Mouse (Mus musculus): ENCODE measurements at regions not wholly inside any gene's neighbourhood (a gene's known extent, or its start where the extent isn't known, plus 50 kb on each side); places are given as distances from the start of the nearest gene placed in this dataset.

- no peaks in the 10 kb centered on the region for H3K27me3 ChIP-seq
- WGBS, result 83% methylated on average over 4 of the region's 4 CpGs
These were observed 398.9 kb upstream of the Kazn start for GRCm38 (mm10) chr4:142638057-142638456.

DNA sequence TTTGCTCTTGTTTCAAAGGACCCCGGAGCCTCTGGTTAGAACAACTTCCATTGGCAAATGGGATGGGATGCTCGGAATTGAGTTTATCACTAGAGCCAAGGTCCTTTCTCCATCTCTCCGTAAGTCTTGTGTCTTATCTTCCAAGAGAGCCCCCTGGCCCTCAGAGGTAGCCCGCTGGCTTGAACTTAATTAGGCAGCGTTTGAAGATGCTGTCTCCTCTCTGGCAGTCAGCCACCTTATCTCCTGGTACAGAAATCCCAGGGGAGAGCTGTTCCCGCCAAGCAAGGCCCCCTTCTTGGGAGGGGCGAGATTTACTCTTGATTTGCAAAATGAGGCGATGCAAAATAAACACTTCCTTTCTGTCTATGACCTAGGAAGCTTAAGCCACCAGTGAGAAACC is 395.2 kb upstream of the Kazn start:
- H3K4me3 ChIP-seq, result no peak overlapping the region
- peaks cover 8% of the 10 kb centered on the region; the same call in 1 of the 2 replicates for H3K4me1 ChIP-seq (replicated peaks)
- H3K9me3 ChIP-seq (replicated peaks), result no peaks in the 10 kb centered on the region
- no peak overlapping the region for H3K4me2 ChIP-seq
- no peaks in the 10 kb centered on the region for H3K36me3 ChIP-seq
- no peak overlapping the region for H3K27ac ChIP-seq
- ATAC-seq (replicated peaks; ENCODE audit: insufficient number of reproducible peaks, insufficient read depth, low FRiP score, low read depth), result no peak
- WGBS, result 18% methylated on average over 8 of the region's 8 CpGs
- no peak overlapping the region for H3K9ac ChIP-seq
- H3K27me3 ChIP-seq, result peaks cover 5% of the 10 kb centered on the region; the same call in 1 of the 2 replicates

More at GRCm38 (mm10) chr4:142638057-142638456, 398.9 kb upstream of the Kazn start:
- Histone ChIP-seq H3K4me2 (no peak overlapping the region), H3K4me1 (replicated peaks) (peaks cover 8% of the 10 kb centered on the region; the same call in 1 of the 2 replicates), H3K9me3 (replicated peaks) (no peaks in the 10 kb centered on the region), H3K36me3 (no peaks in the 10 kb centered on the region), H3K27ac (no peak overlapping the region), H3K4me3 (no peak overlapping the region), H3K9ac (no peak overlapping the region)
- ATAC-seq (replicated peaks; ENCODE audit: insufficient number of reproducible peaks, insufficient read depth, low FRiP score, low read depth), result no peak

- H3K4me1 ChIP-seq (replicated peaks), result peaks cover 5% of the 10 kb centered on the region; the same call in 1 of the 2 replicates
- WGBS, result 49% methylated on average over 13 of the region's 13 CpGs
- H3K36me3 ChIP-seq, result no peaks in the 10 kb centered on the region
- peaks cover 5% of the 10 kb centered on the region; the same call in 1 of the 2 replicates for H3K27me3 ChIP-seq
- H3K27ac ChIP-seq, result no peak overlapping the region
- ATAC-seq (replicated peaks; ENCODE audit: insufficient number of reproducible peaks, insufficient read depth, low FRiP score, low read depth), result no peak
- H3K4me2 ChIP-seq, result no peak overlapping the region
- H3K9me3 ChIP-seq (replicated peaks), result no peaks in the 10 kb centered on the region
- H3K4me3 ChIP-seq, result no peak overlapping the region
- H3K9ac ChIP-seq, result no peak overlapping the region
These were observed 394.6 kb upstream of the Kazn start for GRCm38 (mm10) chr4:142633667-142634350.

DNA sequence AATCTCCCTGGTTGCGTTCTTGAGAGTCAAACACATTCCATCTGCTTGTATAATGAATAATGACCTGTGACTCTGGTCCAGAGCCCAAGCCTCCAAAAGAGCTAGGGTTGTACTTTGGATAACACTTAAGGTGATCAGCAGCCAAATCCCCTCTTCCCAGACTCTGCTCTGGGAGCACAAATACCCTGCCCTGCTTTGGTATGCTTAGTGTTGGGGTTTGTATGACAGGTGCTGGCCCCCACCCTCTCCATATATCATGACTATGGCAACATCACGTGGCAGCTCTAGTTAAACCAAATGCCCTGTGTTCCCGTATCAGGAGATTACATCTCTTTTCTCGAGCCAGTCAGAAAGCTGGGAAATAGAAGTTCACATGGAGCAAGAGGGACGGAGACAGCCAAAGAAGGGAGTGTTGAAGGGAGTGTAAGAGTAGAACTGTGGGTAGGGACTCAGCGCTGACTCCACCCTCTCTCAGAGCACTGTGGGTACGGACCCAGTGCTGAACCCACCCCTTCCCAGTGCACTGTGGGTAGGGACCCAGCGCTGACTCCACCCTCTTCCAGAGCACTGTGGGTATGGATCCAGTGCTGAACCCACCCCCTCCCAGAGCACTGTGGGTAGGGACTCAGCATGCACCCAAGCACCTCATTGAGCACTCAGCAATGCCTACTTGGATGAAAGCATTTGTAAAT is 387.4 kb upstream of the Kazn start:
- no peak for ATAC-seq (replicated peaks; ENCODE audit: insufficient number of reproducible peaks, insufficient read depth, low FRiP score, low read depth)
- no peaks in the 10 kb centered on the region for H3K9me3 ChIP-seq (replicated peaks)
- no peaks in the 10 kb centered on the region for H3K36me3 ChIP-seq
- no peak overlapping the region for H3K4me2 ChIP-seq
- 74% methylated on average over 8 of the region's 8 CpGs for WGBS
- no peaks in the 10 kb centered on the region for H3K27me3 ChIP-seq
- H3K4me1 ChIP-seq (replicated peaks), result no peaks in the 10 kb centered on the region
- no peak overlapping the region for H3K9ac ChIP-seq
- H3K4me3 ChIP-seq, result no peak overlapping the region
- no peak overlapping the region for H3K27ac ChIP-seq

DNA sequence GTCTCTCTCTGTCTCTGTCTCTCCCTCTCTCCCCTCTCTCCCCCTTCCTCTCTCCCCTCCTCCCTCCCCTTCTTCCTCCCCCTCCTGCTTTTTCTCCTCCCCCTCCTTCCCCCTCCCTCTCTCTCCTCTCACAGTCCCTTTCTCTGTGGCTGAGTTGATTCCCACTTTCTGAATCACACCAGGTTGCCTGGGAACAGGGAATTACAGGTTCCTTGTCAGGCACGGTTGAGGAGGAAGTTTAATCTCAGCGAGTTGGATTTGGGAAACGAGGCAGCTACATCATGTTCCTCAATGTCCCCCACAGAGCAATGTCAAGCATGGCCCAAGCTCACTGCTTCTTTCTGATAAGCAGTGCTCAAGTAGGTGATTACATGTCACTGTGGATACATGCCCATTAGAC is 386.3 kb upstream of the Kazn start:
- H3K4me1 ChIP-seq (replicated peaks), result no peaks in the 10 kb centered on the region
- ATAC-seq (replicated peaks; ENCODE audit: insufficient number of reproducible peaks, insufficient read depth, low FRiP score, low read depth), result no peak
- H3K36me3 ChIP-seq, result no peaks in the 10 kb centered on the region
- H3K4me2 ChIP-seq, result no peak overlapping the region
- no peak overlapping the region for H3K27ac ChIP-seq
- H3K27me3 ChIP-seq, result no peaks in the 10 kb centered on the region
- H3K9ac ChIP-seq, result no peak overlapping the region
- no peaks in the 10 kb centered on the region for H3K9me3 ChIP-seq (replicated peaks)
- no peak overlapping the region for H3K4me3 ChIP-seq
- WGBS, result 31% methylated on average over 3 of the region's 3 CpGs

DNA sequence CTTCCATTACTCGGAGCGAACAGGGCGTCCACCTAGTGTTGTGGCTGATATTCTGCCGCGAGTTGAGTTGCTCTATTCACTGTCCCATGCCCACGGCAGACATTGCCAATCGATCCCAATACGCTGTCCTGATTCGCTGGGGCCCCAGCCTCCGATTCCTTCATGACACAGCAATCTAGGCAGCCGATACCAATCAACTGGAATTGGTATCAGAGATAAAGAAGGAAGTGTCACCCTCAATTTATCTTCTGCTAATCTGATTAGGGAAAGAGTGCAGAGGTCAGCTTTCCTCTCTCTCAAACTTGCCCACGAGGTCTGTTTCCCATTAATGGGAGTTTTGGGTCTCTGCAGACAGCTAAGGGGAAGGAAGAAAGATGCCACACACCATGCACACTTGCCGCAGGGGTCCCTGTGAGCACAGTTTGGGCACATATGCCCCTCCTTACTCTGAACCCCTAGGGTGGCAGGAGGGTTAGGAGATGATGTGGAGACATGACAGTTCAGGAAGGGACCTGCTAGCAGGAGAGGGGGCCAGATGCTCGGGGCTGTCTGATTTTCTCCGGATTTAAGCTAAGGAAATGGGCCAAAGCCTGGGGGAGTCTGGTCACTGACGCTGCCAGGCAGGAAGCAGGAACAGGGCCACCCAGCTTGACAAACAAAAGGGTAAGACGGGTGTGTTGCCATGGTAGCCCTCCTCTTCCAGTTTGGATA is 383.1 kb upstream of the Kazn start:
- Histone ChIP-seq H3K4me1 (replicated peaks) (no peaks in the 10 kb centered on the region), H3K4me2 (no peak overlapping the region), H3K4me3 (no peak overlapping the region), H3K27me3 (no peaks in the 10 kb centered on the region), H3K9ac (no peak overlapping the region), H3K9me3 (replicated peaks) (no peaks in the 10 kb centered on the region), H3K27ac (no peak overlapping the region), H3K36me3 (no peaks in the 10 kb centered on the region)
- no peak for ATAC-seq (replicated peaks; ENCODE audit: insufficient number of reproducible peaks, insufficient read depth, low FRiP score, low read depth)
- 48% methylated on average over 17 of the region's 17 CpGs for WGBS

- Histone ChIP-seq H3K9ac (no peak overlapping the region), H3K27ac (no peak overlapping the region), H3K4me2 (no peak overlapping the region), H3K9me3 (replicated peaks) (no peaks in the 10 kb centered on the region), H3K27me3 (no peaks in the 10 kb centered on the region), H3K4me1 (replicated peaks) (no peaks in the 10 kb centered on the region), H3K36me3 (no peaks in the 10 kb centered on the region), H3K4me3 (no peak overlapping the region)
- ATAC-seq (replicated peaks; ENCODE audit: insufficient number of reproducible peaks, insufficient read depth, low FRiP score, low read depth), result no peak
- WGBS, result 69% methylated on average over 8 of the region's 8 CpGs
These were observed 380.2 kb upstream of the Kazn start for GRCm38 (mm10) chr4:142619396-142619795.

DNA sequence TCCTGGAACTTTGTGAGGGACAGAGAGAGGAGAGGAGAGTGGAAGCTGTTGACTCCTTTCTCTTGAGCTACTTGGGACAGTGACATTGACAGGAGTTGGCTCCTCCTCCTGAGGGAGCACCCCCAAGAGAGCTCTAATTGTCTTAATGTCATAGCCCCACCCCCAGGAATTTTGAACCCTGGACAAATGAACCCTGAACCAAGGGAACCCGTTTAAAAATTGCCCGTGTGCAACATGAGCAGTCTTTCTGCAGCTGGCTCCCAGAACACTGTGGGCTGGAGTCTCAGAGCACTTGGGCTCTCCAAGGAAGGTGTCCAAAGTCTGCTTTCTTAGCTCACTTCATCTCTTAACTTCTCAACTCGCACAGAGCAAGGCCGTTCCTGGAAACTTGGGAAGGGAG is 379.6 kb upstream of the Kazn start:
- Histone ChIP-seq H3K4me1 (replicated peaks) (no peaks in the 10 kb centered on the region), H3K4me2 (no peak overlapping the region), H3K27ac (no peak overlapping the region), H3K9me3 (replicated peaks) (no peaks in the 10 kb centered on the region), H3K27me3 (no peaks in the 10 kb centered on the region), H3K9ac (no peak overlapping the region), H3K36me3 (no peaks in the 10 kb centered on the region), H3K4me3 (no peak overlapping the region)
- ATAC-seq (replicated peaks; ENCODE audit: insufficient number of reproducible peaks, insufficient read depth, low FRiP score, low read depth), result no peak
- WGBS, result 45% methylated on average over 4 of the region's 4 CpGs

GRCm38 (mm10) chr4:142617676-142618075 is 378.5 kb upstream of the Kazn start:
- WGBS, result 58% methylated on average over 5 of the region's 5 CpGs
- H3K27me3 ChIP-seq, result no peaks in the 10 kb centered on the region
- ATAC-seq (replicated peaks; ENCODE audit: insufficient number of reproducible peaks, insufficient read depth, low FRiP score, low read depth), result no peak

DNA sequence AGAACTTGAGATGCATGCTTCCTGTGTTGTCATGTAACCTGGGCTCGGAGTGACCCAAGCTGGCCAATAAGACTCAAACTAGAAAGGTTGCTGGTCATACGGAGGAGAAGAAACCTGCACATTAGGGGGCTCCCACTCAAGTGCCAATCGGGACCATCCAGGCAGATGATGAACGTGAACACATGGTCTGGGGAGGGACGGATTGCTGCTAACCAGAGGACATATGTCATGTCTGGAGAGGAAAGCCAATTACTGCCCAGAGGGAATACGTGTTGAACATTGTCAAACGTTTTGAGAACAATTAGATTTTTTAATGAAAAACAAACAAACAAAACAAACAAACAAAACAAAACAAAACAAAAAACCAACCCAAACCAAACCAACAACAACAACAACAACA is 377.7 kb upstream of the Kazn start:
- Histone ChIP-seq H3K27ac (no peak overlapping the region), H3K4me3 (no peak overlapping the region), H3K27me3 (no peaks in the 10 kb centered on the region), H3K4me1 (replicated peaks) (no peaks in the 10 kb centered on the region), H3K9ac (no peak overlapping the region), H3K36me3 (no peaks in the 10 kb centered on the region), H3K4me2 (no peak overlapping the region), H3K9me3 (replicated peaks) (no peaks in the 10 kb centered on the region)
- WGBS, result 81% methylated on average over 7 of the region's 7 CpGs
- ATAC-seq (replicated peaks; ENCODE audit: insufficient number of reproducible peaks, insufficient read depth, low FRiP score, low read depth), result no peak

More at GRCm38 (mm10) chr4:142617676-142618075, 378.5 kb upstream of the Kazn start:
- Histone ChIP-seq H3K9me3 (replicated peaks) (no peaks in the 10 kb centered on the region), H3K4me3 (no peak overlapping the region), H3K4me1 (replicated peaks) (no peaks in the 10 kb centered on the region), H3K9ac (no peak overlapping the region), H3K4me2 (no peak overlapping the region), H3K27ac (no peak overlapping the region), H3K36me3 (no peaks in the 10 kb centered on the region)

DNA sequence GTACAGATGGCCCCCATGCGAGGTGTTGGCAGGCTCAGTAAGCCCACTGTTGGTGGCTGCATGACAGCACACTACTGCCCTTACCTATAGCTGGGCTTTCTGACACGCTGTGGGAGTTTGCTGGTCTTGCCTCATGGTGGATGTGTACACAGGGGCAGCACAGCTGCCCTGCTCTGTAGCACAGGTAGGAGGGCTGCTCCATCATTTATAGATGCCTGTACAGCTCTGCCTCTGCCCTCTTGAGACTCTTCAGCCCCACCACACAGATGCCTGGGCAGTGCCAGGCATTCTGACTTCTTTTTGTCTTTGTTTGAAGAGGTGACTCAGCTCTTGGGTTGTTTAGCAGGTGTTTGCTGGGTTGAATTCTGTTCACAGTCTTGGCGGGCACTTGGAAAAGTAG is 365.9 kb upstream of the Kazn start:
- Histone ChIP-seq H3K27me3 (no peaks in the 10 kb centered on the region), H3K9me3 (replicated peaks) (no peaks in the 10 kb centered on the region), H3K27ac (no peak overlapping the region), H3K9ac (no peak overlapping the region), H3K36me3 (no peaks in the 10 kb centered on the region), H3K4me1 (replicated peaks) (no peaks in the 10 kb centered on the region), H3K4me3 (no peak overlapping the region), H3K4me2 (no peak overlapping the region)
- ATAC-seq (replicated peaks; ENCODE audit: insufficient number of reproducible peaks, insufficient read depth, low FRiP score, low read depth), result no peak
- WGBS, result 79% methylated on average over 3 of the region's 3 CpGs
